Mouse (Mus musculus): ENCODE measurements around the gene Nmrk2. TPM values are rescaled to one million over a fixed set of nuclear protein-coding genes. Genes with fewer than 3 reads are reported as not detected.
"Not testable (repeated sequence)": the region's sequence is repeated elsewhere in the genome, so short reads cannot be mapped to it uniquely, and the experiment has no call there.

Nmrk2 gene
- polyA plus RNA-seq, 1 experiment from 2014 or later, result 0.30 TPM

DNA sequence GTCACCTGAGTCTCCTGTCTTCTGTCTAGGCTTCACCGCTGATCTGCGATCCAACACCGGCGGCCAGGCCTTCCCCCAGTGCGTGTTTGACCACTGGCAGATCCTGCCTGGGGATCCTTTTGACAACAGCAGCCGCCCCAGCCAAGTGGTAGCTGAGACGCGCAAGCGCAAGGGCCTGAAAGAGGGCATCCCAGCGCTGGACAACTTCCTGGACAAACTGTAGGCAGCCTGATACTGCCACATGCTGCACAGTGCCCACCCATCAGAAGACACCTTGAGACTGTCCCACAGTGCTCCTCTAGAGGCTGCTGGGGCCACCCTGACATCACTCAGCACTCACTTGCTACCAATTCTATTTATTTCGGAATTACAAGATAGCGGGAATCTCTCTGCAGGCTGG, 20.0 kb downstream of the Nmrk2 start:
- not testable (repeated sequence) for H3K9ac ChIP-seq; ATAC-seq (ENCODE audit: borderline replicate concordance, extremely low read depth, low FRiP score, low TSS enrichment); H3K27me3 ChIP-seq; H3K9me3 ChIP-seq; H3K4me2 ChIP-seq; H3K4me3 ChIP-seq
- Histone ChIP-seq H3K36me3 (peaks cover 64% of the 10 kb centered on the region), H3K4me1 (peaks cover 48% of the 10 kb centered on the region), H3K27ac (peak overlapping the region; percentile 46; the same call in 1 of the 2 replicates)
- 72% methylated on average over 12 of the region's 12 CpGs for WGBS

DNA sequence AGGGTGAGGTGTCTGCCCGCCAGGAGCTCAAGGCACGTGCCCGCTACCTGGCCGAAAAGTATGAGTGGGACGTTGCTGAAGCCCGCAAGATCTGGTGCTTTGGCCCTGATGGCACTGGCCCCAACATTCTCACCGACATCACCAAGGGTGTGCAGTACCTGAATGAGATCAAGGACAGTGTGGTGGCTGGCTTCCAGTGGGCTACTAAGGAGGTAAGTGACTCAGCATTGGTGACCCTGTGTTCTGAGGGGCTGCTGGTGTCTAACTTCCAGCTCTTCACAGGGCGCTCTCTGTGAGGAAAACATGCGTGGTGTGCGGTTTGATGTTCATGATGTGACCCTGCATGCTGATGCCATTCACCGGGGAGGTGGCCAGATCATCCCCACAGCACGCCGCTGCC, 20.9 kb downstream of the Nmrk2 start:
- H3K9me3 ChIP-seq, result no peaks in the 10 kb centered on the region
- no peak for ATAC-seq (ENCODE audit: borderline replicate concordance, extremely low read depth, low FRiP score, low TSS enrichment)
- no peak overlapping the region for H3K27ac ChIP-seq
- no peak overlapping the region for H3K4me3 ChIP-seq
- H3K4me2 ChIP-seq, result no peak overlapping the region
- peaks cover 50% of the 10 kb centered on the region for H3K4me1 ChIP-seq
- H3K27me3 ChIP-seq, result no peaks in the 10 kb centered on the region
- H3K9ac ChIP-seq, result no peak overlapping the region
- H3K36me3 ChIP-seq, result peaks cover 58% of the 10 kb centered on the region
- WGBS, result 89% methylated on average over 13 of the region's 13 CpGs

DNA sequence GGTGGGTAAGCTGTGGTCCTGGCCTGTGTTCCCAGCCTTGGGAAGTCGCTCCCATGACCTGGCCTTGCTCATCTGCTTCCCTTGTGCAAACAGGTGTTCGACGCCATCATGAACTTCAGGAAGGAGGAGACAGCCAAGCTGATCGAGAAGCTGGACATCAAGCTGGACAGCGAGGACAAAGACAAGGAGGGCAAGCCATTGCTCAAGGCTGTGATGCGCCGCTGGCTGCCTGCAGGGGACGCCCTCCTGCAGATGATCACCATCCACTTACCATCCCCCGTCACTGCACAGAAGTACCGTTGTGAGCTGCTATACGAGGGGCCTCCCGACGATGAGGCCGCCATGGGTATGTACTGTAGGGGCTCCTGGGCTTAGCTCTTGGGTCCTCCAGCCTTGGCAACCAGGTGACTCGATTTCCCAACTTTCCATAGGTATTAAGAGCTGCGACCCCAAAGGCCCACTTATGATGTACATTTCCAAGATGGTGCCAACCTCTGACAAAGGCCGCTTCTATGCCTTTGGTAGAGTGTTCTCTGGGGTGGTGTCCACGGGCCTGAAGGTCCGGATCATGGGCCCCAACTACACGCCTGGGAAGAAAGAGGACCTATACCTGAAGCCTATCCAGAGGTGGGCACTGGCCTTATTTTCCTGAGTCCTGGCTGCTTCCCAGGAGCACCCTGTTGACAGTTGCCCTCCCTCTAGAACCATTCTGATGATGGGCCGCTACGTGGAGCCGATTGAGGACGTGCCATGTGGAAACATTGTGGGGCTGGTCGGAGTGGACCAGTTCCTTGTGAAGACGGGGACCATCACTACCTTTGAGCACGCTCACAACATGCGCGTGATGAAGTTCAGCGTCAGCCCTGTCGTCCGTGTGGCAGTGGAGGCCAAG, 22.2 kb downstream of the Nmrk2 start:
- Histone ChIP-seq H3K4me3 (no peak overlapping the region), H3K36me3 (peaks cover 50% of the 10 kb centered on the region), H3K9me3 (no peaks in the 10 kb centered on the region), H3K9ac (no peak overlapping the region), H3K27me3 (no peaks in the 10 kb centered on the region), H3K4me1 (peaks cover 53% of the 10 kb centered on the region), H3K4me2 (no peak overlapping the region), H3K27ac (no peak overlapping the region)
- no peak for ATAC-seq (ENCODE audit: borderline replicate concordance, extremely low read depth, low FRiP score, low TSS enrichment)
- WGBS, result 83% methylated on average over 32 of the region's 32 CpGs

DNA sequence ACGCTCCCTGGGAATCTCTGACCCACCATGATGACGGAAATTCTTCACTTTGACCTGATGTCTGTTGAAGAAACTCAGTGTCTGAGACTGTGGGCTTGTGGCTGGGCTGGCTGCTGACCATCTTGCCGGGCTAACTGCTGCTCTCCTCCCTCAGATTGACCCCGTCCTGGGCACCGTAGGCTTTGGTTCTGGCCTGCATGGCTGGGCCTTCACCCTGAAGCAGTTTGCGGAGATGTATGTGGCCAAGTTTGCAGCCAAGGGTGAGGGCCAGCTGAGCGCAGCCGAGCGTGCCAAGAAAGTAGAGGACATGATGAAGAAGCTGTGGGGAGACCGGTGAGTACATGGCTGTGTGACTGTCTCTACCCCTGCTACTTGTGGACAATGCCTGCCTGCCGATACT, 22.9 kb downstream of the Nmrk2 start:
- Histone ChIP-seq H3K4me1 (peaks cover 53% of the 10 kb centered on the region), H3K9ac (no peak overlapping the region), H3K4me3 (no peak overlapping the region), H3K9me3 (no peaks in the 10 kb centered on the region), H3K27me3 (no peaks in the 10 kb centered on the region), H3K27ac (no peak overlapping the region), H3K36me3 (peaks cover 50% of the 10 kb centered on the region), H3K4me2 (no peak overlapping the region)
- 89% methylated on average over 11 of the region's 11 CpGs for WGBS
- no peak for ATAC-seq (ENCODE audit: borderline replicate concordance, extremely low read depth, low FRiP score, low TSS enrichment)

DNA sequence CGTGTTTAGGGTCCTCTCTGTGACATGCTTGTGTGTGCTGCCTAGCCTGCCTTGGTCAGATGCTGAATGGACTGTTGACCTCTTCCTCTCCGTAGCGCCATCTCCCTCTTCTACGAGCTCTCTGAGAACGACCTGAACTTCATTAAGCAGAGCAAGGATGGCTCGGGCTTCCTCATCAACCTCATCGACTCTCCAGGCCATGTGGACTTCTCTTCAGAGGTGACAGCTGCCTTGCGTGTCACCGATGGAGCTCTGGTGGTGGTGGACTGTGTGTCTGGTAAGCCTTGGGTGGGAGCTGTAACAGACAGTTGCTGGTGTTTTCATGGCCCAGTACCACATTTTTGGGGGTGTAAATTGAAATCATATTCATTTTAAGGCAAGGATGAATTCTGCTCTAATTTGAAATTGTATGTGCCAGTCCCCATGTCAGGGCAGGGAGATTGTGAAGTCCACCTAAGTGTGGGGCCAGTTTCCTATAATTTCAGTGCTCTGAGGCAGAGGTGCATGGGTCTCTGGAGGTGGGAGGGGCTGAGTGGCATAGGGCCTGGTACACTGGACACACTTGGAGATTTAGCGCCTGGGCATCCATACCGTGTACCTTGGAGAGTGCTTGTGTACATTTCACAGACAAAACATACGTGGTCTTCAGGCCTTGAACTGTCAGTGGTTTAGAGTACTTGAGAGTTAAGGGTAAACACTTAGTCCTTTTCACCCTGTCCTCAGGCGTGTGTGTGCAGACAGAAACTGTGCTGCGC, 23.7 kb downstream of the Nmrk2 start:
- peaks cover 54% of the 10 kb centered on the region for H3K4me1 ChIP-seq
- peak overlapping the region; percentile 89 for H3K9ac ChIP-seq
- H3K27me3 ChIP-seq, result no peaks in the 10 kb centered on the region
- no peak for ATAC-seq (ENCODE audit: borderline replicate concordance, extremely low read depth, low FRiP score, low TSS enrichment)
- no peak overlapping the region for H3K27ac ChIP-seq
- H3K36me3 ChIP-seq, result peaks cover 50% of the 10 kb centered on the region
- H3K9me3 ChIP-seq, result no peaks in the 10 kb centered on the region
- H3K4me2 ChIP-seq, result peak overlapping the region; percentile 78
- H3K4me3 ChIP-seq, result peak overlapping the region; percentile 77
- WGBS, result 51% methylated on average over 14 of the region's 14 CpGs

DNA sequence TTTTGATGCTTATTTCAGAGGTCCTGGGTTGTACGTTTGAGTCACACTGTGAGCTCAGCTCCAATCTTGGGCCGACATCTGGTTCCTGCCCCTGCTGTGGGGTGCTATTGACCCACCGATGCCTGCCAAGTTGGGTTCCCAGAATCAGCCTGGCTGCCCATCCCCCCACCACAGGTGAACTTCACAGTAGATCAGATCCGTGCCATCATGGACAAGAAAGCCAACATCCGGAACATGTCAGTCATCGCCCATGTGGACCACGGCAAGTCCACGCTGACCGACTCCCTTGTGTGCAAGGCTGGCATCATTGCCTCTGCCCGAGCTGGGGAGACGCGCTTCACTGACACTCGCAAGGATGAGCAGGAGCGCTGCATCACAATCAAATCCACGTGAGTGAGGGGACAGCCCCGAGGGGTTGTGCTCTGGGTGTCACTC, 24.3 kb downstream of the Nmrk2 start:
- Histone ChIP-seq H3K4me1 (peaks cover 57% of the 10 kb centered on the region), H3K36me3 (peaks cover 50% of the 10 kb centered on the region), H3K27me3 (no peaks in the 10 kb centered on the region), H3K9me3 (no peaks in the 10 kb centered on the region), H3K4me2 (peak overlapping the region; percentile 78), H3K9ac (peak overlapping the region; percentile 89), H3K4me3 (peak overlapping the region; percentile 77), H3K27ac (peak overlapping the region; percentile 69; the same call in 1 of the 2 replicates)
- no peak for ATAC-seq (ENCODE audit: borderline replicate concordance, extremely low read depth, low FRiP score, low TSS enrichment)
- 6% methylated on average over 16 of the region's 16 CpGs for WGBS

DNA sequence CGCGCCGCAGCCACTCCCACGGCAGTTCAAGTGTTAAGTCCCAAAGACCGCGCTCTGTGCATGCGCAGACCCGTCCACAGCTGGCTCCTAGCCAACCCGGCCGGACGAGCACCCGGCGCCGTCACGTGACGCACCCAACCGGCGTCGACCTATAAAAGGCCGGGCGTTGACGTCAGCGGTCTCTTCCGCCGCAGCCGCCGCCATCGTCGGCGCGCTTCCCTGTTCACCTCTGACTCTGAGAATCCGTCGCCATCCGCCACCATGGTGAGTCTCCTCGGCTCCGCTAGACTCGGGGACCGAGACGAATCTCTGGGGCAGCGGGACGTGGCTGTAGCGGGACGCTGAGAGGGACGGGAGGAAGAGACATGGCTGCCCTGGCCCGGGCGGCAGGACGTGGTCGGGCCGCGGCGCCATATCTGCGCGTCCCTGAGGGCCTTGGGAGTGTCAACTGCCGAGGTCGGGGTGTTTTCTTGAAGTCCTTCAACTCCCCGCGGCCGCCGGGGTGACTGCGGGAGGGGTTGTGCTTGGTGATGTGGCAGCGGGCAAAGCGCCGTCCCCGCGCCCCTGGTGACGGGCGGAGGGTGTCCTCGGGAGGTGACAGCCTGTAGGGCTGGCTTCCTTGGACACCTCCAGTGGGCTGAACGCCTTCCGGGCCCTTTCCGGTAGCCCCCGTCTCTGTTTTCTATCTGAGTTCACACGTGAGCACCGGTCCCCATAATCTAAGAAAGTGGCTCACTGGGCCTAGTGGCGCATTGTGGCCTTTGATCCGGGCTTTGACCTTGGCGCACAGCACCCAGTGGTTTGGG, 25.2 kb downstream of the Nmrk2 start, which contains the start of gene Eef2:
Eef2 (plus strand) TSS at position 166 of the 806 bp plus-strand sequence.
- Histone ChIP-seq H3K36me3 (peaks cover 43% of the 10 kb centered on the region), H3K9ac (peak within 1 kb of the TSS; percentile 89), H3K27me3 (no peaks in the 10 kb centered on the region), H3K4me3 (peak within 1 kb of the TSS; percentile 77), H3K4me2 (peak within 1 kb of the TSS; percentile 78), H3K27ac (peak within 1 kb of the TSS; percentile 87), H3K4me1 (peaks cover 53% of the 10 kb centered on the region), H3K9me3 (no peaks in the 10 kb centered on the region)
- ATAC-seq (ENCODE audit: borderline replicate concordance, extremely low read depth, low FRiP score, low TSS enrichment), result peak; percentile 86
- WGBS, result under 1% methylated on average over 77 of the region's 77 CpGs

DNA sequence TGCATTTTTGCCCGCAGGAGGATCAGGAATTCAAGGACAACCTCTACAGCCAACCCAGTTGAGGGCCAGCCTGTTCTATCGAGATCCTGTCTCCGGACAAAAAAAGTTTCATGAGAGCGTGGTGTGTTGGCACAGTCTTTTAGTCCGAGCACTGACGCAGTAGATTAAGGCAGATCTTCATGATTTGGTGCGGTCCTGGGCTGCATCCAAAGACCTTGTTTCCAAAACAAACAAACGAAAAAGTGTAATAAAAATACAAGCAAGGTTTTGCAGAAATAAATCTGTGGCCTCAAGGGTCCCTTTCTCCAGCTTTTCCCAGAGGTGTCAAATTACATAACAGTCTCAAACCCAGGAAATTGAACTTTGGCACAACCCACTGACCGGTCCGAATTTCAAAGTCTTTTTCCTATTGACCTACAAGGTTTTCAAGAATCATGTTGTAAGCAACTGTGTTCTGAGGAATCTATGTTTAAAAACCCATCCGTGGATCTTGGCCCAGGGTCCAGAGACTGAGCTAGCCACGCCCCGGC, 25.9 kb downstream of the Nmrk2 start:
- Histone ChIP-seq H3K36me3 (peaks cover 36% of the 10 kb centered on the region), H3K27ac (peak overlapping the region; percentile 87), H3K4me3 (peak overlapping the region; percentile 77), H3K9me3 (no peaks in the 10 kb centered on the region), H3K9ac (peak overlapping the region; percentile 31), H3K4me1 (peaks cover 48% of the 10 kb centered on the region), H3K4me2 (peak overlapping the region; percentile 78), H3K27me3 (no peaks in the 10 kb centered on the region)
- peak; percentile 9; the same call in 1 of the 2 replicates for ATAC-seq (ENCODE audit: borderline replicate concordance, extremely low read depth, low FRiP score, low TSS enrichment)
- 2% methylated on average over 13 of the region's 13 CpGs for WGBS

DNA sequence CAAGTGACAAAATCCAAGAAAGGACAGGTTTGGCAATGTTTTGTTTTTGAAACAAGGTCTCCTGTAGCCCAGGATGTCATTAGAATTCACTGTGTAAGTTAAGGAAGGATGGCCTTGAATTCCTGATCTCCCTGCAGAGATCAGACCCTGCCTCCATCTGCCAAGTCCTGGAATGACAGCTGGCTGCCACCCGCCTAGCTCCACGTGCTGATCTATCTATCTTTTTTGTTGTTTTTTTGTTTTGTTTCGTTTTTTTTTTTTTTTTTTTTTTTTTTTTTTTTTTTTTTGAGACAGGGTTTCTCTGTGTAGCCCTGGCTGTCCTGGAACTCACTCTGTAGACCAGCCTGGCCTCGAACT, 26.5 kb downstream of the Nmrk2 start:
- H3K9ac ChIP-seq, result 0 out of 2 replicates have a peak overlapping the region, but pooled peaks have one; percentile 43
- not testable (repeated sequence) for H3K9me3 ChIP-seq; ATAC-seq (ENCODE audit: borderline replicate concordance, extremely low read depth, low FRiP score, low TSS enrichment); H3K27me3 ChIP-seq
- H3K4me2 ChIP-seq, result peak overlapping the region; percentile 78
- peaks cover 47% of the 10 kb centered on the region for H3K4me1 ChIP-seq
- 12% methylated on average over 3 of the region's 4 CpGs for WGBS
- H3K27ac ChIP-seq, result peak overlapping the region; percentile 87
- peaks cover 29% of the 10 kb centered on the region for H3K36me3 ChIP-seq
- H3K4me3 ChIP-seq, result peak overlapping the region; percentile 34

DNA sequence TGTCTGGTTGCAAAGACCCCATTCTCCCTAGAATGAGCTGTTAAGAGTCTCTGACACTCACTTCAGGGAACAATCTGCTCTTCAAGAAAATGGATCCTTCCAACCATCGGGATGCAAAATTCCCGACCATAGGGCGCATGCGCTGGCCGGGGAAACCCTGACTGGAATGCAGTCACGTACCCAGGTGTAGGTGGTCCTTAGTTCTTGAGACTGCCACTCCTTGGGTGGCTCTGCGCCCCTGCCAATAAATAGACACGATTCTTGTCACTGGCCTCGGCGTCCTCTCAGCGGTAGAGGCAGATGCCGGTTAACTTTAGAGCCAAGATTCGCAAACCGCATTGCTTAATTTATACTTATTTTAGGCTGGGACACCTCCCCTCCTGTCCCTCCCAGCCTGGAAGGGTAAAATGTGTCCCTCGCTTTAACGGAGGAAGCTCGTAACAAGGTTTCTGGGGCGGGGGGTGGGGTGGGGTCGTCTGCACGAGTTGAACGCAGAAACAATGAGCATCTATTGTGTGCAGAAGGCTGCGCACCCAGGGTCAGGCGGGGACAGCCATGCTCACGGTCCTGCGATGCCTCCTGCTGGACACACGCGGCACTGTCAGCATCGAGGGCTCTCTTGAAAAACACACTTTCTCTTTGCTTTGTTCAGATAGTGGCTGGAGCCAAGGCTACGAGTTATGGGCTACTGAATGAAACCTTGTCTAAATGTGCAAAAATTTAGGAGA, 27.1 kb downstream of the Nmrk2 start:
- Histone ChIP-seq H3K4me2 (peak overlapping the region; percentile 64), H3K36me3 (peaks cover 24% of the 10 kb centered on the region), H3K4me3 (peak overlapping the region; percentile 34), H3K9ac (peak overlapping the region; percentile 43), H3K27me3 (no peaks in the 10 kb centered on the region), H3K9me3 (no peaks in the 10 kb centered on the region), H3K4me1 (peaks cover 47% of the 10 kb centered on the region), H3K27ac (peak overlapping the region; percentile 87)
- WGBS, result 2% methylated on average over 29 of the region's 29 CpGs
- ATAC-seq (ENCODE audit: borderline replicate concordance, extremely low read depth, low FRiP score, low TSS enrichment), result peak; percentile 50; the same call in 1 of the 2 replicates
